Mouse (Mus musculus) kidney, embryonic 16.5 days (tissue): Measurements from ENCODE around the gene Vamp4. TPM values are rescaled to one million over a fixed set of nuclear protein-coding genes. Genes with fewer than 3 reads are reported as not detected.

Experiments
- ATAC-seq: fragments of 200-750 bp; cut with Nextera tagmentation; 2 replicates; pipeline ENCODE4 v1.8.0; 2017; ENCODE audit warnings: moderate TSS enrichment; ENCODE audit not compliant: low FRiP score, low TSS enrichment
- H3K27ac ChIP-seq: fragments of 300-500 bp; sonication (generic); 2 replicates; pipeline ENCODE4 v1.5.1; 2014; ENCODE audit warnings: low read length
- H3K27me3 ChIP-seq: fragments of 300-500 bp; sonication (generic); 2 replicates; pipeline ENCODE4 v1.6.1; 2014; ENCODE audit warnings: low read length, control low read depth, mixed read lengths; ENCODE audit not compliant: insufficient read depth
- H3K36me3 ChIP-seq: fragments of 300-500 bp; sonication (generic); 2 replicates; pipeline ENCODE4 v1.6.1; 2014; ENCODE audit warnings: low read length, control low read depth, mixed read lengths; ENCODE audit not compliant: insufficient read depth
- H3K4me1 ChIP-seq: fragments of 300-500 bp; sonication (generic); 2 replicates; pipeline ENCODE4 v1.6.1; 2014; ENCODE audit warnings: low read length, control low read depth, mixed read lengths; ENCODE audit not compliant: insufficient read depth
- H3K4me2 ChIP-seq: fragments of 300-500 bp; sonication (generic); replicated peaks from 2 replicates; pipeline ENCODE4 v1.6.1; 2014; ENCODE audit warnings: low read depth, low read length
- H3K4me3 ChIP-seq: fragments of 300-500 bp; sonication (generic); 2 replicates; pipeline ENCODE4 v1.5.1; 2014; ENCODE audit warnings: mild to moderate bottlenecking, low read length
- H3K9ac ChIP-seq: fragments of 300-500 bp; sonication (generic); replicated peaks from 2 replicates; pipeline ENCODE4 v1.6.1; 2014; ENCODE audit warnings: low read length
- H3K9me3 ChIP-seq: fragments of 300-500 bp; sonication (generic); 2 replicates; pipeline ENCODE4 v1.6.1; 2016; ENCODE audit warnings: low read length, control low read depth
- WGBS: fragments of 180-500 bp; shearing (Covaris S2); extraction: QIAGEN DNeasy Blood & Tissue Kit; methylation state at CpG from one replicate; pipeline ENCODE4 v1.1.7; 2014; 5-methylcytosine and 5-hydroxymethylcytosine counted together
- polyA plus RNA-seq: library from polyadenylated mRNA; unstranded; fragments of >200 nt; fragmentation: Nextera tagmentation; extraction: Ambion mirVana; gene quantifications from 2 replicates; pipeline ENCODE4 v1.2.1, GENCODE M21; 2015

The Vamp4 gene
- polyA plus RNA-seq, 1 experiment from 2014 or later, result 52.6 TPM

DNA sequence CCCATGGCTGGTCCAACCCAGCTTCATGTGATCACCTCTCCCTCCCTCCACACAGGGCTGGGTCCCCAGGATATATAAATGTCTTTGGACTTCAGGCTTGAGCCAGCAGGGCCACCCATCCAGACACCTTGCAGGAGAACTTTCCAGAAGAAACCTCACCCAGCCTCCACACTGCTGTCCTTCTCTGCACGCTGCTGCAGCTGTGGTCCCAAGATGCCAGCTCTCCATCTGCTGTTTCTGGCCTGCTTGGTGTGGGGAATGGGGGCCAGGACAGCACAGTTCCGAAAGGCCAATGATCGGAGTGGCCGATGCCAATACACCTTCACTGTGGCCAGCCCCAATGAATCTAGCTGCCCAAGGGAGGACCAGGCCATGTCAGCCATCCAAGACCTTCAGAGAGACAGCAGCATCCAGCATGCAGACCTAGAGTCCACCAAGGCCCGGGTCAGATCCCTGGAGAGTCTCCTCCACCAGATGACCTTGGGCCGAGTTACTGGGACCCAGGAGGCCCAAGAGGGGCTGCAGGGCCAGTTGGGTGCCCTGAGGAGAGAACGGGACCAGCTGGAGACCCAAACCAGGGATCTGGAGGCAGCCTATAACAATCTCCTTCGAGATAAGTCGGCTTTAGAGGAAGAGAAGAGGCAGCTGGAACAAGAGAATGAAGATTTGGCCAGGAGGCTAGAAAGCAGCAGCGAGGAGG, 68.9 kb downstream of the Vamp4 start, which contains the start of gene Myoc:
Gene Myoc, plus strand, starts transcription at position 105 of the 700 bp plus-strand sequence.
- 78% methylated on average over 10 of the region's 10 CpGs for WGBS
- 0 out of 2 replicates have a peak, but pooled peaks cover 3% of the 10 kb centered on the region for H3K4me1 ChIP-seq
- H3K36me3 ChIP-seq, result no peaks in the 10 kb centered on the region
- no peaks in the 10 kb centered on the region for H3K27me3 ChIP-seq
- no peaks in the 10 kb centered on the region for H3K9me3 ChIP-seq
- ATAC-seq, result no peak
- no peak within 1 kb of the TSS for H3K27ac ChIP-seq
- no peak within 1 kb of the TSS for H3K4me2 ChIP-seq
- no peak within 1 kb of the TSS for H3K4me3 ChIP-seq
- H3K9ac ChIP-seq, result no peak within 1 kb of the TSS

DNA sequence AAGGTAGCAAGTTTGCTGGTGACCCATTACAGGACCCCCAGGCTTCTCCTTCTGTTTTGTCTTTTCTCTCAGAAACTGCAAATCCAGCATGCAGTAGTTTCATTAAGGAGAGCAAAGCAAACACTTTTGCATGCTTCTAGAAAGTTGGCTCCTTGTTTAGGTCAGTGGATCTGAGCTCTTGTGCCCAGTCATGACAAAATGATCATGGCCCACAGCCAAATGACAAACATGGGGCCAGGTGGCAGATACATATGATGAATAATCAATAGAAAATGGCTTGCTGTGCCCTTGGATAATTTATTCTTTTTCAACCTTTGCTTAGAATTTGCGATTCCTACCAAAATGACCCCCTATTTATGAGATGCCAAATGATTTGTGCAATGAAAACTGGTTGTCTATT, 69.5 kb downstream of the Vamp4 start:
- H3K4me3 ChIP-seq, result no peak overlapping the region
- ATAC-seq, result no peak
- WGBS, result 96% methylated on average over 1 of the region's 1 CpGs

DNA sequence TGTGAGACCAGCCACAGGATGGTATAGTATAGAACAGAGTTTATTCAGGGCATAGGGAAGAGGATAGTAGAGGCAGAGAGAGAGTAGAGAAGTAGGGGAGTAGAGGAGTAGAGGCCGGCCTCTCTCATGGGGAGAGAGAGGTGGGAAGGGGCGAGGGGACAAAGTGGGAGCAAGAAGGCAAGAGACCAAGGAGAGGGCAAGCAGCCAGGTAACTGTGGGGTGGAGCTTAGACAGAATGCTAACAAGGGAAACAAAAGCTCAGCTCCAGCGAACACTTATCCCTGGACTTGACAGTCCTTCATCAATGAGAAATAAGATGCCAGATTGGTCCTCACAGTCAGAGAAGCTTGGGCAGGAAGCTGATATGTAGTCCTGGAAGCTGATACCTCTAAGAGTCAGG, 72.3 kb downstream of the Vamp4 start:
- WGBS, result 61% methylated on average over 3 of the region's 3 CpGs

More for the DNA sequence above, 69.5 kb downstream of the Vamp4 start:
- Histone ChIP-seq H3K9me3 (no peaks in the 10 kb centered on the region), H3K9ac (no peak overlapping the region), H3K27ac (no peak overlapping the region), H3K4me2 (no peak overlapping the region), H3K4me1 (0 out of 2 replicates have a peak, but pooled peaks cover 3% of the 10 kb centered on the region), H3K27me3 (no peaks in the 10 kb centered on the region), H3K36me3 (no peaks in the 10 kb centered on the region)

DNA sequence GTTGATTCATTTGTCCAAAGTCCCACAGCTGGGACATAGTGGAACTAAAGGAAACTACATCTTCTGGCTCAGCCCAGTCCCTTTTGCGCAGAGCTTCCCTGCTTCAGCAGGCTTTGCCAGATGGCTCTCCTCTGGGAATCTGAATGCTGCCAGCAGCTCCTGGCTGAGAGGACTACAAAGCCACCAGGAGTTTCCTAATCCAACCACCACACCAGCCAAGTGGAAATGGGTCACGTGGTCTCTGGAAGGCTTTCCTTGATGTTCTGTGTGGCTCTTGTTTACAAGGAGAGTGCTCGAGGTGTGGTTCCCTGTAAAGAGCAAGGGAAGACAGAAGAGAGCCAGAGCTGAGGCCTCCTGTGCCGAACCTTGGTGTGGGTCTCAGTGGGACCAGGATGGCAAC, 73.4 kb downstream of the Vamp4 start:
- Histone ChIP-seq H3K27me3 (no peaks in the 10 kb centered on the region), H3K36me3 (no peaks in the 10 kb centered on the region), H3K9me3 (no peaks in the 10 kb centered on the region), H3K4me2 (no peak overlapping the region), H3K9ac (no peak overlapping the region), H3K4me3 (no peak overlapping the region), H3K4me1 (no peaks in the 10 kb centered on the region), H3K27ac (no peak overlapping the region)
- ATAC-seq, result no peak
- WGBS, result 40% methylated on average over 4 of the region's 4 CpGs

More for the DNA sequence above, 72.3 kb downstream of the Vamp4 start:
- no peaks in the 10 kb centered on the region for H3K4me1 ChIP-seq
- no peak overlapping the region for H3K27ac ChIP-seq
- no peak overlapping the region for H3K4me3 ChIP-seq
- no peaks in the 10 kb centered on the region for H3K9me3 ChIP-seq
- H3K27me3 ChIP-seq, result no peaks in the 10 kb centered on the region
- no peaks in the 10 kb centered on the region for H3K36me3 ChIP-seq
- H3K9ac ChIP-seq, result no peak overlapping the region
- no peak for ATAC-seq
- no peak overlapping the region for H3K4me2 ChIP-seq

DNA sequence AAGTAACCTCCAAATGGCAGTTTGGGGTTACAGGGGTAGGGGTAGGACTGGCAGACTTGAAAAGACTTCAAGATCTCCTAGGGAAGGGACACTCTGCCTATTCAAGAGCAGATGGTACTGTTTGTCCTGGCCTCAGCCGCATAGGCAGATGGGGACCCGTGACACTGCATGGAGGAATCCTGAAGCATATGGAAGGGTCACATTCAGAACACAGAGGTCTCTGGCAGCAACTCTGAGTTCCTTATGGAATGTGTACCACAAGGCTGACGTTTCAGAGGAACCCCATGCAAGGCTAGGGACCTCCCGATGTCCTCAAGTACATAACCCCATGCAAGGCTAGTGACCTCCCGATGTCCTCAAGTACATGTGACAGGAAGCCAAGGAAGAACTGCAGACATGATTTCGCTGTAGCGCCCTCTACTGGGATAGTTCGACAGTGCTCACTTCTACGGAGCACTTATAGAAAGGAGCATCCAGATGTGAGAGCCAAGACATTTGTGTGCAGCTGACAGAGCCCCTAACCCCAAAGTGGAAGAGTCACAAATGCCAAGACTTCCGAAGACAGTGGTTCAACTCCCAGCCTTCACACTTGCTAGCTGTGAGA, 75.9 kb downstream of the Vamp4 start:
- H3K27me3 ChIP-seq, result no peaks in the 10 kb centered on the region
- H3K36me3 ChIP-seq, result no peaks in the 10 kb centered on the region
- no peak overlapping the region for H3K9ac ChIP-seq
- H3K4me2 ChIP-seq, result no peak overlapping the region
- H3K4me1 ChIP-seq, result no peaks in the 10 kb centered on the region
- ATAC-seq, result no peak
- H3K27ac ChIP-seq, result no peak overlapping the region
- 77% methylated on average over 10 of the region's 10 CpGs for WGBS
- no peaks in the 10 kb centered on the region for H3K9me3 ChIP-seq
- no peak overlapping the region for H3K4me3 ChIP-seq

DNA sequence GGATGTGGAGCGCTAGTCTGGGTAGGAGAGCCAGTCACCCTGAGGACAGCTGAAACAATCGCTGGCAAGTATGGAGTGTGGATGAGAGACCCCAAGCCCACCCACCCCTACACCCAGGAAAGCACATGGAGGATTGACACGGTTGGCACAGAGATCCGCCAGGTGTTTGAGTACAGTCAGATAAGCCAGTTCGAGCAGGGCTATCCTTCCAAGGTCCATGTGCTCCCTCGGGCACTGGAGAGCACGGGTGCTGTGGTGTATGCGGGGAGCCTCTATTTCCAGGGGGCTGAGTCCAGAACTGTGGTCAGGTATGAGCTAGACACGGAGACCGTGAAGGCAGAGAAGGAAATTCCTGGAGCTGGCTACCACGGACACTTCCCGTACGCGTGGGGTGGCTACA, 78.1 kb downstream of the Vamp4 start:
- 93% methylated on average over 14 of the region's 14 CpGs for WGBS
- no peak overlapping the region for H3K4me2 ChIP-seq
- no peak for ATAC-seq

More for the DNA sequence above, 78.1 kb downstream of the Vamp4 start:
- Histone ChIP-seq H3K4me3 (no peak overlapping the region), H3K36me3 (no peaks in the 10 kb centered on the region), H3K4me1 (no peaks in the 10 kb centered on the region), H3K9ac (no peak overlapping the region), H3K27me3 (no peaks in the 10 kb centered on the region), H3K9me3 (no peaks in the 10 kb centered on the region), H3K27ac (no peak overlapping the region)

Other genes with a start within 250 kb of the Vamp4 start
- gene Dnm3, start 92.5 kb upstream of the Vamp4 start, polyA plus RNA-seq, result 6.8 and 8.9 TPM in 2 replicates
- gene Mettl13, start 22.0 kb upstream of the Vamp4 start, polyA plus RNA-seq, result 24.7 and 26.8 TPM in 2 replicates
- gene Myoc, start 68.6 kb downstream of the Vamp4 start, polyA plus RNA-seq, result 0.17 TPM in 2 replicates
- gene Myocos, start 87.7 kb downstream of the Vamp4 start, polyA plus RNA-seq, result not detected in 2 replicates
- gene Prrc2c, start 170.0 kb downstream of the Vamp4 start, polyA plus RNA-seq, result 124 and 144 TPM in 2 replicates
- gene Fmo4, start 243.5 kb downstream of the Vamp4 start, polyA plus RNA-seq, result 1.7 and 2.1 TPM in 2 replicates